Mouse (Mus musculus) adrenal gland, adult 18-20 months (tissue): ENCODE data around the gene Fam193a. TPM values are rescaled to one million over a fixed set of nuclear protein-coding genes. Genes with fewer than 3 reads are reported as not detected.

Source experiments
- DNase-seq, 2 experiments: peaks; one replicate each; pipeline ENCODE4 v3.0.0; 2021 to 2022; ENCODE audit warnings: low spot score in 2 of 2
- total RNA-seq, 2 experiments: library from RNA; stranded (reverse); gene quantifications; 1 replicate in 1 of 2; 2 replicates in 1 of 2; pipeline ENCODE4 v1.2.3; 2021

The Fam193a gene
- total RNA-seq, 2 experiments from 2014 or later, result 28.9 to 29.5 TPM

- no peak for DNase-seq
These were observed 149.7 kb downstream of the Fam193a start for GRCm38 (mm10) chr5:34519389-34519910.

GRCm38 (mm10) chr5:34520458-34521209, 150.9 kb downstream of the Fam193a start:
- DNase-seq, result no peak

DNA sequence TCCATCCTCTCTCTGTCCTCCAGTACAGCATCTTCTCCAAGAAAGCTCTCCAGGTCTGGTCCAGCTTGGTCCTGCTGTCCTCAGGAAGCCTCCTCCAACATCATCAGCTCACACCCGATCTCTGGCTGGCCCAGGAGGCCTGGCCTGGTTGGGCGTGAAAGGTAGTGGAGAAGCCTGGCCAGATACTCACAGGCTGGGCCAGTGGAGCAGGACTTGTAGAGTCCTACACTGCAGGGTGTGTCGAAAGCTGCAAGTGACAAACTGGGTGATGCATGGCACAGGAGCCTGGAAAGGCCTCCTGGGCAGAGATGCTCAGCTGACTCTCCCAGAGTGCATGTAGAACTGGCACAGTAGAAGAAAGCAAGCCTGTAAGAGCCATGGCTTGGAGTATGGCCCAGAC, 151.6 kb downstream of the Fam193a start:
- DNase-seq, result no peak

- no peak for DNase-seq
These were observed 154.3 kb downstream of the Fam193a start for GRCm38 (mm10) chr5:34523958-34524485.

DNA sequence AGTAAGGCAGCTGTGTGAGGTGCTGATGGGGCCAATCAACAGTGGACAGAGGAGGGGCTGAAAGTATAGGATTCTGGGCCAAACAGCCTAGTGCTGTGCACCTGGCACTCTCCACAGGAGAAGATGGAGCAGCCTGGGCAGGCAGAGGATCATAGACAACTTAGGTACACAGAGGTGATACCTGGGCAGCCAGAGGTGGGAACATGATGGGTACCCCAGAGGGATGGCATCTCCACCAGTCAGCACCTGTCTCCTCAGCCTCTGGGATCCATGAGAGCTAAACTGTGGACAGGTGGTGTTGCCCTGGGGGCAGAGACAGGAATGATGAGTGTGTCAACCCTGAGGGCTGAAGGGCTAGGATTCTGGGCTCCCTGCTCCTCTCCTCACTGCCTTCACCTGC, 154.8 kb downstream of the Fam193a start:
- DNase-seq, result peak in 1 of 2 experiments; percentile 19

DNA sequence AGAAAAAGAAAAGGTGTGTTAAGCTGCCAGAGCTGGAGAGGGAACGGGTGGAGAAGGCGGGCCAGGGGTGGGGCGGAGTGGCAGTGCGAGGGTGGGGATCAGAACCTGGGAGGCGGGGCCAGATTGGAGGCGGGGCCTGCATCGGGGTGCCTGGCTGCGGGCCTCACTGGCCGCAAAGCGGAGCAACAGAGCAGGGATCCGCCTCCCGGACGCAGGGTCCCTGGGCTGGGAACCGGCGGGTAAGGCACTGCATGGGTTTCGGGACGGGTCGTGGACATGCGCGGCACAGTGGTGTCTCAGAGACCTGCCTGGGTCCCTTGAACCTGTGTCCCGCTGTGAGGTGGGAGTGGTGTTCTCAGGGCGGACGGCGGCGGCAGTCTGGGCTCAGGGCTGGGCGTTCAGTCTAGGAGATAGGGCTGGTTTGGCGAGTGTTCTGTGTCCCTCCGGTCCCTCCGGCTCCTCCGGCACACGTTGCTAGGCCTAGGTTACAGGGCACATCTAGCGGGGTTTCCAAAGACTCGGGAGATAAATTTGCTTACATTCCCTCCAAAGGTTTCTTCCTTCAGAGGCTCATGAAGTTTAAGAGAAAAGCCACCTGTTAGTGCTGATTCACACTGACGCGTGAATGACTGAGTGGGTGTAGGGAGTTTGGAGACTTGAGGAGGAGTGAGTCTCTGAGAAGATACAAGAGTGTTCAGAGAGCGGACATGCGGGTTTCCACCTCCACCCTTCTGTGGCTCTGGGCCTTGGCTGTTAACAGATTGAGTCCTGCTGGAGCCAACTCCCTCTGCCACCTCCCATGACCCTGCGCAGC, 156.1 kb downstream of the Fam193a start, which contains the start of gene Sh3bp2:
Gene Sh3bp2 (plus strand): TSS at position 176 of the 814 bp plus-strand sequence.
- peak; percentile 97 to 98 for DNase-seq

DNA sequence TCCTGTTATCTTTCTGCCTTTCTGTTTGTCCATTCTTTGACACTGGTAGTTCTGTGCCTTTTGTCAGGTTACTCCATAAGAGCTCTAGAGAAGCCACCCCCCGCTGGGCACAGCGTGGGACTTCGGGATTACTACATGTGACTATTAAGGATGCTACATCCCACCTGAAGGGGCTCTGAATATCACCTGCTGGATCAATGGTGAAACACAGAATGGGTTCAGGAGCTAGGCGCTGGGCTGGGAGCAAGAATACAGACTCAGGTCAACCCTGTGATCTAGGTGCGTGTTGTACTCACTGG, 156.7 kb downstream of the Fam193a start:
- DNase-seq, result no peak

DNA sequence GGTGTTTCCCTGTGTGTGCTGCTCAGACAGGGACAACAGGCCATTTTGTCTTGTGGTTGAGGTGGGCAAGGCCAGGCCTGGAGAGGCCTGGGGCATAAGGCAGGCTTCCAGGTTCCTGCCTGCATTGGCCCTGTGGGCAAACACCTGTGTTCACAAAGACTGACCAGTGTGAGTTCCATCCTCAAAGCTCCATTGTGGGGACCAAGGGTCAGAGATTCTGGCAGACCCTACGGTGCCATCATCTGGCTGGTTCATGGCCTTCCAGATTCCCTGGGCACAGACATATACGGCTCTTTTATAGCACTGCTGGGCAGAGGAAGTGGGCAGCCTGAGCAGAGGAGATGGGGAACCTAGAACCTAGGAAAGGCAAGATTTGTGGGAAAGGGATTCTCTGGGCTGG, 157.6 kb downstream of the Fam193a start:
- DNase-seq, result peak in 1 of 2 experiments; percentile 18

GRCm38 (mm10) chr5:34528724-34529123, 159.0 kb downstream of the Fam193a start:
- DNase-seq, result no peak

DNA sequence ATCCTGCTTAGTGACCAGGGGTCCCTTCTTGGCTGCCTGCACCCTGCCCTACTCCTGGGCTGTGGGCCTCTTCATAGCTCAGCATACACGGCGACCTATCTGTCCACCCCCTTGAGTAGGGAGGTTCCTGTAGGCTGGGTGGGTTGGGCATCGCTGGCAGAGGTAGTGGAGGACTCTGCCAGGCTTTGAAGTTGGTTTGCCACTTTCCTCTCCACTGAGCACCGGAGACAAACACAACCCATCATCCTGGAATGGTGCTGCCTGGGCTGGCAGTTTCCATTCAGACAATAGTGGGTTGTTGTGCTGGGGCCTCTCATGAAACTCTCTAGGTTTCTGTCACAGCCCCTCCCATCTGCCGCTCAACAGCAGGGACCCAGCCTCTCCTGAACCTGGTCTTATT, 160.4 kb downstream of the Fam193a start:
- no peak for DNase-seq

GRCm38 (mm10) chr5:34530687-34531086, 161.0 kb downstream of the Fam193a start:
- DNase-seq, result no peak

- no peak for DNase-seq
These were observed 163.3 kb downstream of the Fam193a start for GRCm38 (mm10) chr5:34533066-34533465.

DNA sequence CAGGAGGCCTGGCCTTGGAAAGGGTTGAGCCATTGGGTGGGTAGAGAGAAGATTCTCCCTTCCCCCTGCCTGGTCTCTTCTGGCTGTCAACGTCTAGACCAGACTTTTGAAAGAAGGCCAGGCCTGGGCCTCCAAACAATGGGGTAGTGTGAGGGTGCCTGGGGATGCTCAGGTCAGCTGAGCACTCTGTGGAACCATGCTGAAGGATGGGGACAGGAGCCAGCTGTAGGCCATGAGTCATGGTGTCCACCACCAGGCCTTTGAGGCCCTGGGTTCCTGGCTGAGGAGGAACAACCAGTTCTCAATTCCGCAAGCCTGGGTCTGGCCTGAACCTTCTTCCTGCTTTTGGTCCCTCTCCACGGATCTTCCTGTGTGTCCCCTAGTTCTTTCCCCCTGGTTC, 164.1 kb downstream of the Fam193a start:
- peak in 1 of 2 experiments; percentile 29 for DNase-seq

DNA sequence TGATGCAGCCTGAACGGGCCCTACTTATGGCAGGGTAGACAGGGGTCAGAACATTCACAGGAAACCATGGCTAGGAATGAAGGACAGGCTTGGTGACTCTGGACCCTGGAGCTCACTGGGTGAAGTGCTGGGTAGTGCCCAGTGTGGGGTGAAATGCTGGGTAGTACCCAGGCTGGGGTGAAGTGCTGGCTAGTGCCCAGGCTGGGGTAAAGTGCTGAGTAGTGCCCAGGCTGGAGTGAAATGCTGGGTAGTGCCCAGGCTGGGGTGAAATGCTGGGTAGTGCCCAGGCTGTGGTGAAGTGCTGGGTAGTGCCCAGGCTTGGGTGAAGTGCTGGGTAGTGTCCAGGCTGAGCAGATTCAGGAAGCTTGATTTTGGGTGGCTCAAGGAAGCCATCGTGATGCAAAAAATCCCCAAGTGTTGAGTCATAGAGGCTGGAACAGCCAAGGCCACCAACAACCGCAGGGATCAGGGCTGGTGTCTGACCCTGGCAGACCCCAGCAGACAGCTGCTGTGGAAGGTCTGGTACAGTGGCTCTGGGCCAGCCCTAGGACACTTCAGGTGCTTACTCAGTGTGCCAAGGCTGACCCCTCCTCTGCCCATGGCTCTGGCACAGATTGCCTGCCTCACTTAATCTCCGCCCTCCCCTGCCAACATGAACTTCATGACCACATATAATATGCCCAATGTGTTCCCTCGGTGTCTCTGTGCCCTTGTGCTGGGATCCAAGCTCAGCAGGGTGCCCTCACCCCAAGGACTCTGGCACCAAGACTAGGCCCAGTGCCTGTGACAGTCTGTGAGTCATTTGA, 165.2 kb downstream of the Fam193a start:
- DNase-seq, result peak; percentile 58 to 74

GRCm38 (mm10) chr5:34535831-34536230, 166.1 kb downstream of the Fam193a start:
- peak in 1 of 2 experiments; percentile 42 for DNase-seq

Other genes with a start within 250 kb of the Fam193a start
- 10 to 100 TPM; 15.5 to 26.2 TPM for gene Poln, start 200.5 kb upstream of the Fam193a start, total RNA-seq
- gene Haus3, start 200.4 kb upstream of the Fam193a start, total RNA-seq, result 1 to 10 TPM; 8.3 to 9.3 TPM
- gene Mxd4, start 182.2 kb upstream of the Fam193a start, total RNA-seq, result 100 to 1,000 TPM; 108 to 114 TPM
- gene Zfyve28, start 81.5 kb upstream of the Fam193a start, total RNA-seq, result 1 to 10 TPM in 1 of 2 experiments, under 1 TPM in 1; 0.53 to 1.0 TPM
- not detected for gene Cfap99, start 81.3 kb upstream of the Fam193a start, total RNA-seq
- gene Rnf4, start 33.6 kb upstream of the Fam193a start, total RNA-seq, result 100 to 1,000 TPM; 101 to 105 TPM
- 10 to 100 TPM; 14.9 to 18.3 TPM for gene Tnip2, start 144.1 kb downstream of the Fam193a start, total RNA-seq
- gene Sh3bp2, start 155.9 kb downstream of the Fam193a start, total RNA-seq, result 10 to 100 TPM; 16.9 to 20.9 TPM
- 100 to 1,000 TPM; 127 to 136 TPM for gene Add1, start 203.7 kb downstream of the Fam193a start, total RNA-seq